Mouse (Mus musculus) embryonic fibroblast, embryonic 13.5 days (primary cell): ENCODE measurements around the gene Trip12.

Experiments used
- CTCF ChIP-seq: IDR thresholded peaks from 2 replicates; pipeline ENCODE4 v1.5.1; 2011; ENCODE audit warnings: mild to moderate bottlenecking, control low read depth, low read length, moderate library complexity, borderline replicate concordance; ENCODE audit not compliant: insufficient read depth
- POLR2A ChIP-seq: IDR thresholded peaks from 2 replicates; pipeline ENCODE4 v1.6.1; 2011; ENCODE audit warnings: low read depth, mild to moderate bottlenecking, control low read depth, low read length, moderate library complexity

DNA sequence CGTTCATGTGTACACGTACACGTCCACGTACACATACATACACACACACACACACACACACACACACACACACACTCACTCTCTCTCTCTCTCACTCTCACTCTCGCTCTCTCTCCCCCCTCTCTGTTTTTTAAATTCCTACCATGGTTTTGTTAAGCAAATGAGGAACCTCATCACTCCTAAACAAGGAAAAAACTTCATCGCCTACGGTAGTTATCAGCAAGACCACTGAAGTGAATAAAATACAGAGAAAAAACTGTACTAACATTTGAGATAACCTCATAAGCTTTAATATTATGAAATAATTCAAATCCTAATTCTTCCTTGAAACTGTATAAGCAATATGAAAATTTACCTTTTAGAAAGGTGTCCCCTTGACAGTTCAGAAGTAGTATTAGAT is 45.0 kb downstream of the Trip12 start:
- TF ChIP-seq POLR2A (no peak), CTCF (no peak)
